Mouse (Mus musculus): ENCODE measurements at regions not wholly inside any gene's neighbourhood (a gene's known extent, or its start where the extent isn't known, plus 50 kb on each side); places are given as distances from the start of the nearest gene placed in this dataset.

- DNase-seq (ENCODE audit: low spot score, missing footprints), result no peak
- no peak overlapping the region for H3K4me2 ChIP-seq
- H3K9me3 ChIP-seq (ENCODE audit: control insufficient read depth, low read length), result no peaks in the 10 kb centered on the region
- no peak; the same call in 1 of the 2 replicates for ATAC-seq (ENCODE audit: low FRiP score)
- no peaks in the 10 kb centered on the region for H3K36me3 ChIP-seq (ENCODE audit: control insufficient read depth, insufficient read depth, low read length)
- no peak overlapping the region for H3K4me3 ChIP-seq (ENCODE audit: low read depth, low read length)
- 67% methylated on average over 6 of the region's 6 CpGs for WGBS
- no peaks in the 10 kb centered on the region for H3K27me3 ChIP-seq (ENCODE audit: control insufficient read depth, insufficient read depth, low read length)
- no peak overlapping the region for H3K27ac ChIP-seq (ENCODE audit: low read depth, low read length)
- H3K9ac ChIP-seq (ENCODE audit: low read length), result no peak overlapping the region
- H3K4me1 ChIP-seq (ENCODE audit: control insufficient read depth, insufficient read depth, low read length), result no peaks in the 10 kb centered on the region
Measured at GRCm38 (mm10) chr3:34173416-34174097, 92.4 kb upstream of the Dnajc19 start.

- DNase-seq (ENCODE audit: low spot score, missing footprints) (peak; percentile 85), ATAC-seq (ENCODE audit: low FRiP score) (no peak)
- H3K36me3 ChIP-seq (ENCODE audit: control insufficient read depth, insufficient read depth, low read length), result no peaks in the 10 kb centered on the region
- no peak overlapping the region for H3K27ac ChIP-seq (ENCODE audit: low read depth, low read length)
- H3K9ac ChIP-seq (ENCODE audit: low read length), result no peak overlapping the region
- H3K9me3 ChIP-seq (ENCODE audit: control insufficient read depth, low read length), result no peaks in the 10 kb centered on the region
- no peak overlapping the region for H3K4me2 ChIP-seq
- H3K27me3 ChIP-seq (ENCODE audit: control insufficient read depth, insufficient read depth, low read length), result no peaks in the 10 kb centered on the region
- no peak overlapping the region for H3K4me3 ChIP-seq (ENCODE audit: low read depth, low read length)
- H3K4me1 ChIP-seq (ENCODE audit: control insufficient read depth, insufficient read depth, low read length), result no peaks in the 10 kb centered on the region
- WGBS, result 40% methylated on average over 4 of the region's 4 CpGs
Measured at GRCm38 (mm10) chr3:34172899-34173298, 91.8 kb upstream of the Dnajc19 start.

- Histone ChIP-seq H3K36me3 (ENCODE audit: control insufficient read depth, insufficient read depth, low read length) (no peaks in the 10 kb centered on the region), H3K9me3 (ENCODE audit: control insufficient read depth, low read length) (no peaks in the 10 kb centered on the region), H3K27ac (ENCODE audit: low read depth, low read length) (no peak overlapping the region), H3K4me1 (ENCODE audit: control insufficient read depth, insufficient read depth, low read length) (no peaks in the 10 kb centered on the region), H3K27me3 (ENCODE audit: control insufficient read depth, insufficient read depth, low read length) (no peaks in the 10 kb centered on the region), H3K4me3 (ENCODE audit: low read depth, low read length) (no peak overlapping the region), H3K9ac (ENCODE audit: low read length) (no peak overlapping the region), H3K4me2 (no peak overlapping the region)
- ATAC-seq (ENCODE audit: low FRiP score) (no peak), DNase-seq (ENCODE audit: low spot score, missing footprints) (no peak)
- WGBS, result 61% methylated on average over 6 of the region's 6 CpGs
Measured at GRCm38 (mm10) chr3:34171893-34172292, 90.8 kb upstream of the Dnajc19 start.

- 93% methylated on average over 1 of the region's 1 CpGs for WGBS
- DNase-seq (ENCODE audit: low spot score, missing footprints), result no peak
- Histone ChIP-seq H3K36me3 (ENCODE audit: control insufficient read depth, insufficient read depth, low read length) (no peaks in the 10 kb centered on the region), H3K4me2 (no peak overlapping the region), H3K9ac (ENCODE audit: low read length) (no peak overlapping the region), H3K9me3 (ENCODE audit: control insufficient read depth, low read length) (no peaks in the 10 kb centered on the region), H3K27me3 (ENCODE audit: control insufficient read depth, insufficient read depth, low read length) (no peaks in the 10 kb centered on the region), H3K27ac (ENCODE audit: low read depth, low read length) (no peak overlapping the region), H3K4me3 (ENCODE audit: low read depth, low read length) (no peak overlapping the region), H3K4me1 (ENCODE audit: control insufficient read depth, insufficient read depth, low read length) (no peaks in the 10 kb centered on the region)
- ATAC-seq (ENCODE audit: low FRiP score), result no peak
Measured at GRCm38 (mm10) chr3:34168087-34168486, 87.0 kb upstream of the Dnajc19 start.

GRCm38 (mm10) chr3:34150036-34150435 lies 68.9 kb upstream of the Dnajc19 start:
- H3K27ac ChIP-seq (ENCODE audit: low read depth, low read length), result no peak overlapping the region
- H3K4me2 ChIP-seq, result no peak overlapping the region
- no peak for ATAC-seq (ENCODE audit: low FRiP score)
- H3K4me1 ChIP-seq (ENCODE audit: control insufficient read depth, insufficient read depth, low read length), result no peaks in the 10 kb centered on the region
- no peaks in the 10 kb centered on the region for H3K36me3 ChIP-seq (ENCODE audit: control insufficient read depth, insufficient read depth, low read length)
- no peaks in the 10 kb centered on the region for H3K9me3 ChIP-seq (ENCODE audit: control insufficient read depth, low read length)
- no peak overlapping the region for H3K9ac ChIP-seq (ENCODE audit: low read length)
- no peak for DNase-seq (ENCODE audit: low spot score, missing footprints)
- no peaks in the 10 kb centered on the region for H3K27me3 ChIP-seq (ENCODE audit: control insufficient read depth, insufficient read depth, low read length)
- no peak overlapping the region for H3K4me3 ChIP-seq (ENCODE audit: low read depth, low read length)
- WGBS, result 55% methylated on average over 2 of the region's 2 CpGs

- Histone ChIP-seq H3K4me3 (ENCODE audit: low read depth, low read length) (no peak overlapping the region), H3K4me1 (ENCODE audit: control insufficient read depth, insufficient read depth, low read length) (no peaks in the 10 kb centered on the region), H3K9ac (ENCODE audit: low read length) (no peak overlapping the region), H3K27ac (ENCODE audit: low read depth, low read length) (no peak overlapping the region), H3K4me2 (no peak overlapping the region), H3K36me3 (ENCODE audit: control insufficient read depth, insufficient read depth, low read length) (no peaks in the 10 kb centered on the region), H3K9me3 (ENCODE audit: control insufficient read depth, low read length) (no peaks in the 10 kb centered on the region), H3K27me3 (ENCODE audit: control insufficient read depth, insufficient read depth, low read length) (no peaks in the 10 kb centered on the region)
- ATAC-seq (ENCODE audit: low FRiP score) (no peak), DNase-seq (ENCODE audit: low spot score, missing footprints) (no peak)
- 79% methylated on average over 2 of the region's 2 CpGs for WGBS
Measured at GRCm38 (mm10) chr3:34143652-34144051, 62.5 kb upstream of the Dnajc19 start.

- Histone ChIP-seq H3K9me3 (ENCODE audit: control insufficient read depth, low read length) (no peaks in the 10 kb centered on the region), H3K4me3 (ENCODE audit: low read depth, low read length) (no peak overlapping the region), H3K36me3 (ENCODE audit: control insufficient read depth, insufficient read depth, low read length) (no peaks in the 10 kb centered on the region), H3K4me2 (no peak overlapping the region), H3K9ac (ENCODE audit: low read length) (no peak overlapping the region), H3K27me3 (ENCODE audit: control insufficient read depth, insufficient read depth, low read length) (no peaks in the 10 kb centered on the region), H3K27ac (ENCODE audit: low read depth, low read length) (no peak overlapping the region), H3K4me1 (ENCODE audit: control insufficient read depth, insufficient read depth, low read length) (no peaks in the 10 kb centered on the region)
- ATAC-seq (ENCODE audit: low FRiP score), result no peak
- no peak for DNase-seq (ENCODE audit: low spot score, missing footprints)
- WGBS, result 82% methylated on average over 9 of the region's 9 CpGs
Measured at GRCm38 (mm10) chr3:34139227-34139626, 58.1 kb upstream of the Dnajc19 start.

- Histone ChIP-seq H3K4me2 (no peak overlapping the region), H3K9ac (ENCODE audit: low read length) (no peak overlapping the region), H3K27ac (ENCODE audit: low read depth, low read length) (no peak overlapping the region), H3K9me3 (ENCODE audit: control insufficient read depth, low read length) (no peaks in the 10 kb centered on the region), H3K4me3 (ENCODE audit: low read depth, low read length) (no peak overlapping the region), H3K36me3 (ENCODE audit: control insufficient read depth, insufficient read depth, low read length) (no peaks in the 10 kb centered on the region), H3K27me3 (ENCODE audit: control insufficient read depth, insufficient read depth, low read length) (no peaks in the 10 kb centered on the region), H3K4me1 (ENCODE audit: control insufficient read depth, insufficient read depth, low read length) (no peaks in the 10 kb centered on the region)
- 87% methylated on average over 7 of the region's 7 CpGs for WGBS
- DNase-seq (ENCODE audit: low spot score, missing footprints) (no peak), ATAC-seq (ENCODE audit: low FRiP score) (no peak)
Measured at GRCm38 (mm10) chr3:34137984-34138383, 56.9 kb upstream of the Dnajc19 start.

GRCm38 (mm10) chr3:34136385-34136784 lies 55.3 kb upstream of the Dnajc19 start:
- H3K4me1 ChIP-seq (ENCODE audit: control insufficient read depth, insufficient read depth, low read length), result no peaks in the 10 kb centered on the region
- H3K9ac ChIP-seq (ENCODE audit: low read length), result no peak overlapping the region
- H3K36me3 ChIP-seq (ENCODE audit: control insufficient read depth, insufficient read depth, low read length), result no peaks in the 10 kb centered on the region
- no peak for DNase-seq (ENCODE audit: low spot score, missing footprints)
- no peak overlapping the region for H3K27ac ChIP-seq (ENCODE audit: low read depth, low read length)
- no peaks in the 10 kb centered on the region for H3K9me3 ChIP-seq (ENCODE audit: control insufficient read depth, low read length)
- no peak overlapping the region for H3K4me3 ChIP-seq (ENCODE audit: low read depth, low read length)
- 86% methylated on average over 2 of the region's 2 CpGs for whole genome bisulfite sequencing
- no peaks in the 10 kb centered on the region for H3K27me3 ChIP-seq (ENCODE audit: control insufficient read depth, insufficient read depth, low read length)
- ATAC-seq (ENCODE audit: low FRiP score), result no peak
- H3K4me2 ChIP-seq, result no peak overlapping the region
